Mouse (Mus musculus): Measurements from ENCODE around the gene Frmd8. TPM values are rescaled to one million over a fixed set of nuclear protein-coding genes. Genes with fewer than 3 reads are reported as not detected.

Gene Frmd8
- total RNA-seq, 2 experiments from 2014 or later, result 11.1 to 12.1 TPM

- intact Hi-C loops (cut with DNase I), result no loop called here
- no peak for DNase-seq (ENCODE audit: low spot score in 2 of 2)
Observed at GRCm38 (mm10) chr19:5863776-5864175, 11.3 kb downstream of the Frmd8 start.

DNA sequence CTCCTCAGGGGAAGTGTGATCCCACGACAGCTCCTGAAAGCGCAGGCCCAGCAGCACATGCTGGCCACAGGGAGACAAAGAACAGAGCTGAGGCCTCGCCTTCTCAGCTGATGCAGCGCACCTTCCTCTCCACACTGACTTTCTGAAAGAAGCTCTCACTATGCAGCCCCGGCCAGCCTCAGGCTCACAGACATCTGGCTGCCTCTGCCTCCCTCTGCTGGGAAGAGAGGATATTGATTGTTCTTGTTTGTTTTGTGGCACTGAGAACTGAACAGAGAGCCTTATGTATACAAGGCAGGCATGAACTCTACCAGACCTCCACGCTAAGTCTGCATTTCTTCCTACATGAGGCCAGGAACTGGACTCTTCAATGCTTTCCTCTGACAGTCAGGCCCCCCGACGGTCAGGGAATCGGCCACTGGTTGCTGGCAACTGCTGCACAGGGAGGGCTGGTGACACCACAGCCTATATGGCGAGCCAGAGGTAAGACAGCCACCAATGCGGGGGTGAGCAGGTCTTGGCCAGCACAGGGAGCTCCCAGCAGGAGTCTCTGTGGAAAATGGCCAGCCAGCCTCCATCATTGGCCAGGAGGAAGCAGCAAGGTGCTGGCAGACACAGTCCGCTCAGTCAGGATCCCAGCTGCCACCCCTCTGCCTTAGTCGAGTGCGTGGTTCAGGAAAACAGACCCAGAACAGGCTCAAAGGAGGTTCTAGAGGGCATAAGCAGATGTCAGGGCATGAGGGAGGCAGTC lies 12.6 kb downstream of the Frmd8 start:
- intact Hi-C loops (cut with DNase I), result no loop called here
- DNase-seq (ENCODE audit: low spot score in 2 of 2), result no peak

DNA sequence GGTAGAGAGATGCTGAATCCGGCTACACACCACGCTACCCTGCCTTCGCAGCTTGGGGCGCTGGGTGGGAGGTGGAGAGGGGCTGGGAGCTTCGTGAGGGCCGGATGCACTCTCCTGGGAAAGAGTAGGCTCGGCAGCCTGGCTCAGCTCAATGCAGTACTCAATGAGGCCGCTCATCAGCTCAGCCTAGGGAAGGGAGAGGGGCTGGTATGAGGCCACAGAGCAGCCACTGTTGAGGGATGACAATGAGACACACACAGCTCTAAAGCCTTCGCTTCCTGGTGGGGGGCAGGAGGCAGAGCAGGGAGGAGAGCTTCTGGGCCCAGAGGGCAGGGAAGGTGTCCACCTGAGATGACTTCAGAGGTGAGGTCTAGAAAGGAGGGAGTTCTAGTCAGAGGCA lies 18.5 kb downstream of the Frmd8 start:
- intact Hi-C loops (cut with DNase I), result no loop called here
- no peak for DNase-seq (ENCODE audit: low spot score in 2 of 2)

DNA sequence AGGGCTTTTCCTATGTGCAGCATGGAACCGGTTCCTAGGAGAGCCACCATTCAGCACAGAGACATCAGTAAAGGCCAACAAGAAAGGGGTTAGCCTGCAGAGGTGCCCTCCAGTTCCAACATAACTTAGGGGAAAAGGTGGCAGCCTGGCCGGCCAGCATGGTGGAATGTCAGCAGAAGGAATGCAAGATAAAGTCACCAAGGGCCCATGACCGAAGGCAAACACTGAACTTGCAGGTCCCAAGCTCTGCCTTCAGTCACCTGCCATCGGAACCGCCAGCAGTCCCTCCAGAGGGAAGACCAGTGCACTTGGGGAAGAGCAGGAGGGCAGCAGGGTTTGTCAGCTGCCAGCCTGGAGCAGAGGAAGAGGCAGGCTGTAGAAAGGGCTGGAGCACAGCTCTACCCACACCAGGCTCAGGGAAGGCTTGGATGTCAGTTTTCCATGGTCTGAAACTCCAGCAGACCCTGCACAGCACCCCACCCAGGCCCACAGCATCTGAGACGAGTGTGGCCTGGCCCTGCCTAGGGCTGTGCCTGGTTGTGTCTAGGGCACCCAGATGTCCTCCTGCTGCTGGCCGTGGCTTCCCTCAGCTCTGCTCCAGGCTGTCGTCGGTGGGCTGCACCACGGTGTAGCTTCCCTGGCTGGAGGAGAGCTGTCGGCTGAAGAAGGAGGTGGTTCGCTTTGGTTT lies 22.9 kb downstream of the Frmd8 start:
- intact Hi-C loops (cut with DNase I), result no loop called here
- DNase-seq (ENCODE audit: low spot score in 2 of 2), result no peak

- no peak for DNase-seq (ENCODE audit: low spot score in 2 of 2)
- intact Hi-C loops (cut with DNase I), result no loop called here
Observed at GRCm38 (mm10) chr19:5851481-5851971, 23.5 kb downstream of the Frmd8 start.

- intact Hi-C loops (cut with DNase I), result loop anchor here (1.0 kb wide), 1 partner anchor 58 kb away; no protein-coding TSS in a partner anchor
- no peak for DNase-seq (ENCODE audit: low spot score in 2 of 2)
Observed at GRCm38 (mm10) chr19:5850860-5851259, 24.2 kb downstream of the Frmd8 start.

- intact Hi-C loops (cut with DNase I), result loop anchor here (1.0 kb wide), 1 partner anchor 57 kb away; no protein-coding TSS in a partner anchor
- DNase-seq (ENCODE audit: low spot score in 2 of 2), result peak; percentile 95 to 96
Observed at GRCm38 (mm10) chr19:5849843-5850527, 25.1 kb downstream of the Frmd8 start.

DNA sequence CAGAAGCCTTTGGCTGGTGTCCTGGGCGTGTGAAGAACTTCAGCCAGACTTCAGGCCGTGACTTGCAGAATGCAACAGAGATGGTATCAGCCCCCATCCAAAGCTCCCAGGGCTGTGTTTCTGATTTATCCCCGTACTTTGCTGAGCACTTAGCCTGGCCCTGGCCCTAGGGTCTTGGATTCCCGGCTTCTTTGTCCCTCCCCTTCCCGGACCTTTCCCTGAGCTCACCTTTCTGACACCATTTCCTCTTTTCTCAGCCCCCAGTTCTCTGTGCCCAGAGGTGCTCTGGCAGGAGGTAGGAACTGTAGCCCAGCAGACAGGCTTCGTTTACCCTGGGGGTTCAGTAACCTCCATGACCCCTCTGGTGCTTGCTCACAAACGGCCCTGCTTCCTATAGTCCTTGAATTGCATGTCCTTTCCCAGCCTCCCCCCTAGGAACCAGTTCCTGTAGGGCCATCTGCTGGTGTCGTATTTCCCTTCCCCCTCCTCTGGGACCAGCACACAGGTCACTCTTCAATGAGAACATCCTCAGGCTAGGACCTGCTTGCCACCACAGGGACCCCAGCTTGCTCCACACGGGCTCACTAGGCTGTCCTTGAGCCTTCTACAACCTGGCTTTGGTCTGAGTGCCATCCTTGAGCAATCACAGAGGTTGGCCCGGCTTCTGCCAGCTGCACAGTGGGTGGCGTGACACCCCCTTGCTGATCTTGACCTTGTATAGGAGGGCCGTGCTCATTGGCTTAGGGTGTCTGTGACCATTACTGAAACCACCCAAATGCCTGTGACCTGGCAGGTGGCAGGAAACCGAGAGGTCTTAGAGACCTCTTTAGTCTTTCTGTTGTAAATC lies 26.0 kb downstream of the Frmd8 start:
- no peak for DNase-seq (ENCODE audit: low spot score in 2 of 2)
- intact Hi-C loops (cut with DNase I), result no loop called here

- DNase-seq (ENCODE audit: low spot score in 2 of 2), result peak in 1 of 2 experiments; percentile 67
- intact Hi-C loops (cut with DNase I), result no loop called here
Observed at GRCm38 (mm10) chr19:5848032-5848825, 26.8 kb downstream of the Frmd8 start.

GRCm38 (mm10) chr19:5847306-5847796 lies 27.7 kb downstream of the Frmd8 start:
- intact Hi-C loops (cut with DNase I), result loop anchor here (1.0 kb wide), 1 partner anchor 25 kb away; no protein-coding TSS in a partner anchor
- no peak for DNase-seq (ENCODE audit: low spot score in 2 of 2)

DNA sequence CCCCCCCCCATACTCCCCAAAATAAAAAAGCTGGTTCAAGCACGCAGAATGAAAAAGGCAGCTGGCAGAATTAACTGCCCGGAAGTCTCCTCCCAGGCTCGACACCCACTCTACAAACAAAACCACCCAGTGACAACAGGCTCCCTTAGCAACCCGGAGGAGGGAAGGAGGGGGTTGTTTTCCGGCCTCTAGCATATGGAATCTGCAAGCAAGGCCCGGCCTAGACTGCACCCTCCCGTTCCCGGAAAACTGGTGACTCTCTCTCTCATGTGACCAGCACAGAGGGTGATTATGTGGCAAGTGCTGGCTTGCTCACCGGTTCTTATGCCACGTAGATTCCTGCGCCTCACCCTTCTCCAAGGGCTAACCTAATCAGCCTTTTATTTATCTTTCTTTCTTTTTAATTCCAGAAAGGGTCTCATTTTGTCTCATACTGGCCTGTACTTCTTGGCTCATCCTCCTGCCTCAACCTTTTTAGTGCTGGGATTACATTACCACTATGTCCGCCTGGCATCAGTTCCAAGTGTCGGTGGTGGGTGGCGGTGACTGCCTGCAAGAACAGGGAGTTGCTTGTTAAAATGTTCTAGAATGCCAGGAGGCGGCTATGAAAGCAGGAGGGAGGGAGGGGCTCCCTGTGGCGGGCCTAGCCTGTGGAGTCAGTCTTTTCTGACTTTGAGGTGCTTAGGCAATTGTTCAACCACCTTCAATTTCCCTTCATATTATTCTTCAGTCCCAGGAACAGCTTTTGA lies 28.3 kb downstream of the Frmd8 start:
- DNase-seq (ENCODE audit: low spot score in 2 of 2), result peak; percentile 87 to 96
- intact Hi-C loops (cut with DNase I), result loop anchor here (1.0 kb wide), 2 partner anchors 24 to 43 kb away; no protein-coding TSS in a partner anchor

GRCm38 (mm10) chr19:5846154-5846553 lies 28.9 kb downstream of the Frmd8 start:
- no peak for DNase-seq (ENCODE audit: low spot score in 2 of 2)

GRCm38 (mm10) chr19:5845319-5846135 lies 29.5 kb downstream of the Frmd8 start:
- peak; percentile 94 for DNase-seq (ENCODE audit: low spot score in 2 of 2)
- intact Hi-C loops (cut with DNase I), result loop anchor here (1.0 kb wide), 1 partner anchor 42 kb away; no protein-coding TSS in a partner anchor

More at GRCm38 (mm10) chr19:5846154-5846553, 28.9 kb downstream of the Frmd8 start:
- intact Hi-C loops (cut with DNase I), result loop anchor here (1.0 kb wide), 1 partner anchor 43 kb away; no protein-coding TSS in a partner anchor

DNA sequence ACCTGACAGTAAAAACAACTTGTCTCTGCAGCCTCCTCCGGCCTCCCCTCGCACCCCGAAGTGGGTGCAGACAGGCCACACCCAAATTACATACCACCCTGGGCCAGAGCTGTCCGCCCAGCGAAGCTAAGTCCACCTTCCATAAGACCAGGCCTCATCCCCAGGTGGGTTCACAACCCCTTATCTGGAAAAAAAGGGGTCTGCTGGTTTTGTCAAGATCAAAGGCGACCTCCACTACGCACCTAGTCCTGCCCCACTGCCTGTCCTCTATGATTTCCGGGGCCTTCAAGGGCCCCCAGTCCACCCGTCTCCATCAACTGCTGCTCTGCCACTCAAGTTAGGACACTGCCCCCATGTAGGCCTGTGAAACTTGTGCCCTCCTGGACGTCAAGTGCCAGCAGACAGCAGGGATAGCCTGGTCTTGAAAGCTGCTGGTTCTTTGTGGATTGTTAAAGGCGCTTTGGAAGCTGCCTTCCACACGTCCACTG lies 30.2 kb downstream of the Frmd8 start:
- DNase-seq (ENCODE audit: low spot score in 2 of 2), result no peak
- intact Hi-C loops (cut with DNase I), result no loop called here

DNA sequence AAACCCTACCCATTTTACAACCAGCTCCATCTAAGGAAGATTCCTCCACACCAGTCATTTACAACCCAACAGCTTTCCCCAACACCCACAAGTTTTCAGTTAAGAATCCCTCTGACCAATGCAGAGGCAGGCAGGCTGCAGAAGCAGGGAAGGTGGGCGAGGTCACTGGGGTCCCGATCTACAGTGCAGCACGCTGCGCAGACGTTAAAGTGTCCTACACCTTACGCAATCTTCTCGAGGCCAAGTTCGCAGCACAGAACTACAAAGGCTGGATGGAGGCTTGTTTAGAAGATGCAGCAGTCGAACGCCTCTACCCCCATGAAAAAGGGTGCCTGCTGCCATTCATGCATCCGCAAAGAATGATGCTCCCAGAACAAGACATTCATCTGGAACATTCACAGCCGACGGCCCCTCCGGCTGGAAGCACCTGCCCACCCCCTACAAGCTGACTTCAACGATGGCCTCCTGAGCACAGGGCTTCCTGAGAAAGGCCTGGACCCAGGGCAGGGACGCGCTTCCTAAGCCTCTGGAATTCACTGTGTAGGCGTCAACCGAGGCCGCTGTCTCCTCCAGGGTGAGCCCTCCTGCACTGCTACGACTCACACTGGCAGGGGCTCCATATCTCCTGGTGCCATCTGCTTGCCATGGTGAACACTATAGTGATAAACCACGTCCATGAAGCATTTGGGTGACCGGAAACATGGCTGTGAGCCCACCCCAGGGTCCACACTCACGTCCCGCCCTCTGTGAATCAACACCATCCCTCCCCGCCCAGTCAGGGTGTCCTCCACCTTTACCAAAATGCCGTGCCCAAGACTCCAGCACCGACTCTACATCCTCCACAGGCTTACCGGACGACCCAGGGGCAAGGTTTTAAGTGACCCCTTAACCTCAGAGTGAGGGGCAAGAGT lies 31.0 kb downstream of the Frmd8 start:
- DNase-seq (ENCODE audit: low spot score in 2 of 2), result no peak

More for the DNA sequence above, 31.0 kb downstream of the Frmd8 start:
- intact Hi-C loops (cut with DNase I), result no loop called here

All from left cerebral cortex, postnatal 14 days (tissue).